Mouse (Mus musculus): Measurements from ENCODE around the gene Abcf1. TPM values are rescaled to one million over a fixed set of nuclear protein-coding genes. Genes with fewer than 3 reads are reported as not detected.
"Not testable (repeated sequence)": the region's sequence is repeated elsewhere in the genome, so short reads cannot be mapped to it uniquely, and the experiment has no call there.

The Abcf1 gene
- 100 to 1,000 TPM in 1 of 2 experiments, 10 to 100 TPM in 1; 99.6 to 137 TPM for polyA plus RNA-seq (2017; shearing (Covaris generic))

DNA sequence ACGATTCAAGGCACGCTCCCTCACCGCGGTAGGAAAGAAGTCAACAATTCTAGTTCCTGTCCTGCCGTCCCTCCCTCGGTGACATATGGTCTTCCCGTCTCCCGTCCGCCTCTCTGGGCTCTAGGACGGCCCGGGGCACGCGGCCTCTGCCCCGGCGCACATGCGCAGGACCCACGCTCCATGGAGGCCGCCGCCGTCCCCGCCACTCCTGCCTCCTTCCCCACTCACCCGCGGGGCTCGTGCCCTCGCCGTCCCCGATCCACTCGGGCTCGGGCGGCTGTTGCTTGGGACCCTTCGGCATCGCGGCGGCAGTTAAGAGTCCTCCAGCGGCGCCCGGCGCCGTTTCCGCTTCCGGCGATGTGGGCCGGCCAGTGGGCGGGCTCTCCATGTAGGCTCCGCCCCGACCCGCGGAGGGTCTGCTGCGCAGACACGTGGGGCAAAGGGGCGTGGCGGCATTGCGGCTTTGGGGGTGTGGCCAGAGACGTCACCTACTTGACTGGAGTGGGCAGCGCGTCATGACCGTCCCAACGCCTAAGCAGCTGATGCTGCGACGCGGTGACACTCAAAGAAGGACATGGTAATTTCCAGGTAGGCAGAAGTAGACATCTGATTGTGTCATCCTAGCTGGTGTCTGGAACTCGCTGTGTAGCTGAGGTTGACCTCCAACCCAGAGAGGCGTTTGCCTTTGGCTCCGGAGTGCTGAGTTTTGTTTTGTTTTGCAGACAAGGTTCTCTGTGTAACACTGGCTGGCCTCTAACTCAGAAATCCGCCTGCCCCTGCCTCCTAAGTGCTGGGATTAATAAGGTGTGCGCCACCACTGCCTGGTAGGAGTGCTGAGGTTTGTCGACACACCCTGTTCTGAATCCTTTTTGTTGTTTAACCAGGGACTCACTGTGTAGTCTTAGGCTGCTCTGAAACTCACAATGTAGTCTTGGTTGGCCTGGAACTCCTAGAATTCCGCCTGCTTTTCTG is at the start of gene Abcf1:
Gene Abcf1, minus strand, starts transcription at position 344 of the 972 bp plus-strand sequence.
- peak; percentile 92 for ATAC-seq

DNA sequence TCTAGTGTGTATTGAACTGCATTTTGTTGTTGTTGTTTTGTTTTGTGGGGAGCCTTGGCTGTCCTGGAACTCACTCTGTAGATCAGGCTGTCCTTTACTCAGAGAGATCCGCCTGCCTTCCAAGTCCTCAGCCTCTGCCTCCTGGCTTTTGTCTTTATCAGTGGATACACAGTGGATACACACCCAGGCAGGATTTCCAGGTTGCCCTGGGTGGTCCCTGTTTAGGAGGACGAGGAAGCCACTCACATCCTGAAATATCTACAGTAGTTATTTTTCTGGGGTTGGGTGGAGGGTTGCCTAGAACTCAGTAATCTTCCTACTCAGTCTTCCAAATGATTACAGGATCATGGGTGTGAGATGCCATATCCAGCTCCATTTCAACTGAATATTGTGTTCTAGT is 49.4 kb upstream of the Abcf1 start:
- no peak for ATAC-seq

DNA sequence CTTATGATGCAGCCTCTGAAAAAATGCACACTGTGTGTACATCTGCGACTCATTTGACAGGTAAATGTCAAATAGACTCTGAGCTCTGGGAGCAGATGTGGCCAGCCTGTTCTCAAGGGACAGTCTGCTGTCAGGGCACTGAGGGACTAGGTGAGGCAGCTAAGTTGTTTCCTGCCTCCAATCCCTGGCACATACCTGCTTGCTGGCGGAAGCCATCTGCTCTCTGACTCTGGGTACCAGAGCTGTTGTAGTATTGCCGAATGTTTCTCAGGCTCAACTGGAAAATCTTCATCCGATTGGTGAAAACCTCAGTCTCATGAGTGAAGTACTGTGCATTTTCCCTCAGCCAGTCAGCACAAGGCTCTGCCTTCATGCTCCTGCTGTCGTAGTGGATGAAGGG is 47.5 kb upstream of the Abcf1 start:
- ATAC-seq, result no peak

DNA sequence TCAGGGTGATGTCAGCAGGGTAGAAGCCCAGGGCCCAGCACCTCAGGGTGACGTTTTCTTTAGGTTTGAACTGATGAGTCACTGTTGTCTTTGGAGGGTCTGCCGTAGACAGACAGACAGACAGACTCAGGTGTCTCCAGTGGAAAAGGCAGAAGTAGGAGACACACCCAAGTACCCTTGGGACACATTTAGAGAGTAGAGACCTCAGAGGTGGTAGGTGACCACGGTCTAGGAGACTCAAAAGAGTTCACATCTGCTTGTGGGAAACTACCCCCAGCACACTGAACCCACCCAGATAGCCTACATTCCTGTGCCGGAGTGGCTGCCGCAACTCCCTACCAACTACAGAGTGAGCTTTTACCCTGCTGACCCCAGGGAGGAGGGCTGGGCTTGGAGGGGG is 45.4 kb upstream of the Abcf1 start:
- no peak for ATAC-seq

DNA sequence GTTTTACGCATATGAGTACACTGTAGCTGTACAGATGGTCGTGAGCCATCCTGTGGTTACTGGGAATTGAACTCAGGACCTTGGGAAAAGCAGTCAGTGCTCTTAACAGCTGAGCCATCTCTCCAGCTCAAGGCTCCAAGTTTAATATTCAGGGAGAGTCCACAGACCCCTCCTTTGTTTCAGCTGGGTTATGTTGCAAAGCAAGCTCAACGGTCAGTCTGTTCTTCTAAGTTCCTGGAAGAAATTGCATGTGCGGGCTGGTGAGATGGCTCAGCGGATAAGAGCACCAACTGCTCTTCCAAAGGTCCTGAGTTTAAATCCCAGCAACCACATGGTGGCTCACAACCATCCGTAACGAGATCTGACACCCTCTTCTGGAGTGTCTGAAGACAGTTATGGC is 34.8 kb upstream of the Abcf1 start:
- ATAC-seq, result not testable (repeated sequence)

DNA sequence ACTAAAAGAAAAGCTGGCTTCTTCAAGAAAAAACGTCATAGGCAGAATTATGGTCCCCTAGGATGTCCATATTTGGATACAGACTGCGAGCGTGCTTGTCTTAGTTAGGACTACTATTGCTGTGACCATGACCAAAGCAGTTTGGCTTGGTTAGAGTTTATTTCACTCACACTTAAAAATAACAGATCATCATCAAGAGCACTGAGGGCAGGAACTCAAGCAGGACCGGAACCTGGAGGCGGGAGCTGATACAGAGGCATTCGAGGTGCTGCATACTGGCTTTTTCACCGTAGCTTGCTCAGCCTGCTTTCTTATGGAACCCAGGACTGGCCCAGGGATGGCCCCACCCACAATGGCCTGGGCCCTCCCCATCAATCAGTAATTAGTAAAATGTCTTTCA is 33.8 kb upstream of the Abcf1 start:
- no peak for ATAC-seq

DNA sequence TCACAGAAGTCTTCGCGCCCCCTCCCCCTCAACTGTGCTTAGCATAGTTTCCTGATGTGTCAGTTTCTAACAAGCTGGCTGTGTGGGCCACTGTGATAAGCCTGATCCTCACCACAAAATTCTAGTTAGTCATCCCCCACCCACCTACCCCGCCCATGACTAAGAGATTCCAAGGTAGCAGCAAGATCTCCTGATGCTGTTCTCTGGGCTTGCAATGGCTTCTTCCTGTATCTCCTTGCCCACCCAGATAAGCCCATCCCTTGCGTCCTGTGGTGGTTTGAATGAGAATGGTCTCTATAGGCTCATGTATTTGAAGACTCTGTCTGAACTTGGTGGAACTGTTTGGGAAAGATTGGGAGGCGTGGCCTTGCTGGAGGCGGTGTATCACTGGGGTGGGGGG is 32.4 kb upstream of the Abcf1 start:
- ATAC-seq, result no peak

DNA sequence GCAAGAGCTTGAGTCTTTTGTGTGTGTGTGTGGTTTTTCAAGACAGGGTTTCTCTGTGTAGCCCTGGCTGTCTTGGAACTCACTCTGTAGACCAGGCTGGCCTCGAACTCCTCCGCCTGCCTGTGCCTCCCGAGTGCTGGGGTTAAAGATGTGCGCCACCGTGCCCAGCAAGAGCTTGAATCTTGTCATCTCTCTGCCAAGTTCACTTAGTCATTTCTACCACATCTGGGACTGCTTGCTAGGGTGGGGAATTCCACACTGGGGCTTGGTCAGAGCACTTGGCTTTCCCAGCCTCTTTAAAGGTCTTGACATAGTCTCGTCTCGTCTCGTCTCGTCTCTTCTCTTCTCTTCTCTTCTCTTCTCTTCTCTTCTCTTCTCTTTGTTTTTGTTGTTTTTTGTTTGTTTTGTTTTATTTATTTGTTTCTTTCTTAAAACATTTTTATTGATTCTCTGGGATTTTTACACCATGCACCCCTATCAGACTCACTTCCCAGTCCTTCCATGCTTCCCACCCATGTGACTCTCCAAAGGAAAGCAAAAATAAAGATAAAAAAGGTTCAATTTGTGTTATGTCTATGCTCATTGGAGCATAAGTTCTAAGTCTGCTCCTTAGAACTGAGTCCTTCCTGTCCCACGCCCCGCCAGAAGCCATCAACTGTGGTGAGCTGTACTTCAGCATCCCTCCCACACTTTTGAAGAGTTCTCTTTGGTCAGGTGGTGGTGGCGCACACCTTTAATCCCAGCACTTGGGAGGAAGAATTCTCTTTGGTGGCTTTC is 31.7 kb upstream of the Abcf1 start:
- peak; percentile 26 for ATAC-seq

DNA sequence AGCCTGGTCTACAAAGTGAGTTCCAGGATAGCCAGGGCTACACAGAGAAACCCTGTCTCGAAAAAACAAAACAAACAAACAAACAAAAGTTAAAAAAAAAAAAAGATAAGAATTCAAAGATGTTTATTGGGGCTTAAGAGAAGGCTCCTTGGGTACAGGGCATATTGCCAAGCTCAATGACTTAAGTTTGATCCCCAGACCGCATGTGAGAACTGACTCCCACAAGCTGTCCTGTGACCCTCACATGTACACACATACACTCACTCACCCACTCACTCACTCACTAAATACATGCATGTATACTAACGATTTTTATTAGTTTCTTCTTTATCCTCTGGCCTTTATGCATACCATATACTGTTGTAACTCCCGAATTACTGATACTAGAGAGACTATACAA is 30.8 kb upstream of the Abcf1 start:
- no peak for ATAC-seq

DNA sequence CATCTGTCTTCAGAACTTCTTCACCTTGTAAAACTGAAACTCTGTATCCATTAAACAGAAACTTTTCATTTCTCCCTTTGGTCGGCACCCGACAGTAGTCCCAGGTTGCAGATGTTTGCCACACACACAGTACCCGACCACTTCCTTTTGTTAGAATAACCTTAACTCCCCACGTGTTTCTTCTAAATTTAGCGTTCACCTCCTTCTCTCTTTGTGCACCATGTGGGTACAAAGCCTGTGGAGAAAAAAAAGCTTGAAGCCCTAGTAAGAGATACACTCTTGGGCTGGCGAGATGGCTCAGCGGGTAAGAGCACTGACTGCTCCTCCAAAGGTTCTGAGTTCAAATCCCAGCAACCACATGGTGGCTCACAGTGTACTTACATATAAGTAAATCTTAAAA is 29.8 kb upstream of the Abcf1 start:
- peak; percentile 53 for ATAC-seq

DNA sequence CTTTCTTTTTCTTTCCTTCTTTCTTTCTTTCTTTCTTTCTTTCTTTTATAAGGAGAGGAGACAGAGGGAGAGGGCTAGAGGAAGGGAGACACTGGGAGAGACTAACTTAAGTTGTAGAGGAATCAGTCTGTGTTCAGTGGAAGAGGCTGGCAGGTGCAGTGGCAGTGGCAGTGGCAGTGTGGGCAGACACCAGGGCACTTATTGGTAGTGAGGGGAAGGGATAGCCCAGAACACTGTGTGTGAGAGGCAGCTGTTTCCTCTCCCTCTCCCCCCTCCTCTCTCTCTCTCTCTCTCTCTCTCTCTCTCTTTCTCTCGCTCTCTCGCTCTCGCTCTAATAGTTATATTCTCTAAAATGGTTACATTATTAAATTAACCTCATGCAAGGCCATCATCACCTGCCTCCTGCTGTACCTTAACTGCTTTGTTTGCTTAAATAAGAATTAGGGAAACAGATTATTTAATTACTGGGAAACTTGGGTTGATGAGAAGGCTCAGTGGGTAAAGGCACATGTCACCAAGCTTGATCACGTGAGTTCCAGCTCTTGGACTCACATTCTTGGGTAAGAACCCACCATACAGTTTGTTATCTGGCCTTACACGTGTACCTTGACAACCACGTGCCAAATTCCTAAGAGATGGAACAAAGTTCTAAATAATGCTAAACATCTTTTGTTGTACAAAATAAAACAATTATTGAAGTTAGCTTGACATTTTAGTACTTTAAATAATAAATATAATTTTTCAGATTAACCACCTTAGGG is 29.2 kb upstream of the Abcf1 start:
- no peak for ATAC-seq

DNA sequence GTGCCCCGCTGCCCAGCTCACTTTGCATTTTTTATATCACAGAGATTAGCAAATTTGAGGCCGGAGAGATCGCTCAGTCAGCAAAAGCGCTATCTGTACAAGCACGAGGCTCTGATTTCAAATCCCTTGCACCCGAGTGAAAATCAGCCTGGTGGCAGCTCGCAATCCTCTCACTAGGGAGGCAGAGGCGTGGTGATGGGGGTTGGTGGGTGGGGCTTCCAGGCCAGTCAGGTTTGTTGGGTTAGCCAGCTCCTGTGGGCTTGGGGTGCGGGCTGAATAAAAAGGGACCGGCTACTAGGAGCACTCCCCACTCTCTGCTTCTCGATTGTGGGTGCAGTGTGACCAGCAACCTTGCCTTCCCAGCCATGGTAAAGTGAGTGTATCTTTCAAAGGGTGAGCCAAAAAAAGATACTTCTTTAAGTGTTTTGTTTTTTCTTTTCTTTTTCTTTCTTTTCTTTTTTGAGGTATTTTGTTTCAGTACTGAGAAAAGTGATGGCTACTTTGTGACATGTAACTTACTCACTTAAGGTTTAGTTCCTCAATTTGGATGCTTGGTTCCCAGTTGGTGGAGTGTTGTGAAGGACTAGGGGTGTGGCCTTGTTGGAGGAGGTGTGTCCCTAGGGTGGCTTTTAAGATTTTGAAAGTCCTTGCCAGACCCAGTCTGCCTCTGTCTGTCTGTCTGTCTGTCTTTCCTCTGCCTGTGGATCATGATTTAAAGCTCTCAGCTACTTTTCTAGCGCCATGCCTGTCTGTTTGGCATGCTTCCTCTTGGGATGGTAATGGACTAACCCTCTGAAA is 28.4 kb upstream of the Abcf1 start:
- ATAC-seq, result no peak

DNA sequence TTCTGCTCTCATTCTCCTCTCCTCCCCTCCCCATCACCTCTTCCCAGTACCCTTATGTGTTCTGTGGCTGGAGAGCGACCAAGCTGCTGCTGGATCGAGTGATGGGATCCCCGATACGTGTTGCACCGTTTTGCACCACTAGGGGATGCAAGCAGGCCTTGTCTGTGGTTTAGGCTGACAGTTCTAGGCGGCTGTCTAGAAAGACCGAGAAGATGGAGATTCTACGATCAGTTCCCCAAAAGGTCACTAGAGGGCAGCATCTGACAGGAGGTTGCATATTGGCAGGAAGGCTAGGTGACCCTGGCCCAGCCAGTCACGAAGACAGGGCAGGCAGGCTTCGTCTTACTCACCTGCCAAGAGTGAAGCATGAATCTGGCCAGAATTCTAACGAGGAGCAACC is 27.4 kb upstream of the Abcf1 start:
- peak; percentile 49 for ATAC-seq

DNA sequence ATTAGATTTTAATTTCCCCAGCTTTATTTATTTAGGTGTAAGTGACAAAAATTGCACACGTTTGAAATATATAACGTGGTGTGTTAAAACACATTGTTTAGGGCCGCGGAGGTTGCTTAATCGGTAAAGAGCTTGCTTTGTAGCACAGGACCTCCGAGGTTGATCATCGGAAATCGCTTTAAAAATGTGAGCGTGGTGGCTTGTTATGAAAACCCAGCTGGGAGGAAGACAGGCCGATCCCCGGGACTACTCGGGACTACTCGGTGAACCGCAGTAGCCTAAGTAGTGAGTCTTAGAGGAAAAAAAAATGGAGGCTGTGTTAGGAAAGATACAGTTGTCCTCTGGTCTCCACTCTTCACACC is 25.3 kb upstream of the Abcf1 start:
- no peak for ATAC-seq

DNA sequence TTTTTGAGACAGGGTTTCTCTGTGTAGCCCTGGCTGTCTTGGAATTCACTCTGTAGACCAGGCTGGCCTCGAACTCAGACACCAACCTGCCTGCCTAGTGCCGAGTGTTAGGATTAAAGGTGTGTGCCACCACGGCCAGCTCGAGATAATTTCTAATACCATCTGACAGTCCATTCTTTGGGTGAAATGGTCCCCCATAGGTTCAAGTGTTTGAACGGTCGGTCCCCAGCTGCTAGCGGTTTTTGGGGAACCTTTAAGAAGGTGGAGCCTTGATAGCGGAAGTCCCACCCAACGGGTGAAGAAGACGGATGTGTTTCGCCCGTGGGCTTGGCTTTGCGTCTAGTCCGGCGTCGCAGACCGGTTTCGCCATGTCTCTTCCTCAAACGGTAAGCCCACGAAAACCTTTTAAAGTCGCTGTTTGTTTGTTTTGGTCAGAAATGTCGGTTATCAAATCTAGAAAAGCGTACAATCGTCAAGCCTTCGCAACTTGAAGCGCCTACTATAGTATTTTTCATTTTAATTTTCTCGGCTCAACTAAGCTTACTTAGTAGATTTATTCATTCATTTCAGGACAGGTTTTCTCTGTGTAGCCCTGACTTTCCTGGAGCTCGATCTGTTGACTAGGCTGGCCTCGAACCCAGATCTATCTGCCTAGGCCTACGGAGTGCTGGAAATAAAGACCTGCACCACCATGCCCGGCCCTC is 24.8 kb upstream of the Abcf1 start:
- ATAC-seq, result no peak

DNA sequence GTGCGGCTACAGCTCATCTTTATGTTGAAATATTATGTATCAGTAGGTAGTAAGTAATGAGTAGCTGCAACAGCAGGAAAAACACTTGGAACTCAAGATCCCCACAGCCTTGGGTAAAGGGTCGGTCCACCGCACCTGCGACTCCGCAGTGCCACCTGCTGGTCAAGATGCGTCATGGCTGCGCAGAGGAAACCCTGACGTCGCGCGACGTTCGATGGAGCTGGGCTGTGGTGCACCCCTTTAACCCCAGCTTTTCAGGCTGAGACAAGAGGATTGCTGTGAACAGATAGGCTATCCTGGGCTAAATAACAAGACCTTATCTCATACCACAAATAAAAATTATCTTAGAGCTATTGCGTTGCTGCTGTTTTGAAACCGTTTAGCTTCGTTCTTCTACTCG is 24.1 kb upstream of the Abcf1 start:
- ATAC-seq, result peak; percentile 61

DNA sequence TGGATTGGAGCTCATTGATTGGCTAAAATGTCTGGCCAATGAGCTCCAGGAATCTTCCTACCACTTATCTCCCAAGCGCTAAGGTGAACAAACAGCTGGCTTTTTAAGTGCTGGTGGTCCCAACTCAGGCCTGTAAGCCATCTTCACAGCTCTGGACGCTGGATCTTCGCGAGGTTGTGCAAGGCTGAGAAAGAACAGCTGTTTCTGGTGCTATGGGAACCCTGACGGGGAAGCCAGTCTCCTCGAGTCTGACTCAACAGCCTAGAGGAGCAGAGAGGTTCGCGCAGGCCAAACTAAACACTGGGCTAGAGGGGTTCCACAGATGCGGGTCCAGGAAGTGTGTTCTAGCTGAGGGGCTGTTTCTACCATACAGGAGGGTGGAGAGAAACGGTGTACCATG is 22.2 kb upstream of the Abcf1 start:
- ATAC-seq, result no peak

DNA sequence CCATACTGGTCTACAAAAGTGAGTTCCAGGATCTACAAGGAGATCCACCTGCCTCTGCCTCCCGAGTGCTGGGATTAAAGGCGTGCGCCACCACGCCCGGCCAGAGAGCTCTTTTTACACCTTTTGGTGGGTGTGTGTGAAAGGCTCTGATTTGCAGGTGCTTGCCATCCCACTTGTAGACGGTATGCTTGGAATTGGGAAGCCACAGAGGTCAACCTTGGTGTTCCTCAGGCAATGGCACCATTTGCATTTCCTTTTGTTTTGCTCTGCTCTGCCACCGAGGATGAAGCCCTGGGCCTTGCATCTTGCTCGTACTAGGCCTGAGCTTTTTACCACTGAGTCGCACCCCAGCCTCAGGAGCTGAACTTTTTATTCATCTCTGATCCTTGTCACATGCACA is 12.2 kb upstream of the Abcf1 start:
- ATAC-seq, result no peak

DNA sequence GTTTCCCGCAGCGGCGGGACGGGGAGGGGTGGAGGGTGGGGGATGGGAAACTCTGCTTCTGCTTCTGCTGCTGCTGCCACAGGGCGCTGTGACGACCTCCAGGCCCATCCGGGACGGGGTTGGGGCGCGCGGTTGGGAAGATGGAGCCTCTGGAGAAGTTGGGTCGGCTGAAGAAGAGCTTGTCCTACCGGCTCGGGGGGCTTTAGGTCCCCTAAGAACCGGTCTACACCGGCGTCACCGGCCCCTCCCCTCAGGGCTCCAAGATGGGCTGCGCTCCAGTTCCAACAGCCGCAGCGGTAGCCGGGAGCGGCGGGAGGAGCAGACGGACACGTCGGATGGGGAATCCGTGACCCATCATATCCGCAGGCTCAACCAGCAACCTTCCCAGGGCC is 10.8 kb upstream of the Abcf1 start:
- ATAC-seq, result no peak

DNA sequence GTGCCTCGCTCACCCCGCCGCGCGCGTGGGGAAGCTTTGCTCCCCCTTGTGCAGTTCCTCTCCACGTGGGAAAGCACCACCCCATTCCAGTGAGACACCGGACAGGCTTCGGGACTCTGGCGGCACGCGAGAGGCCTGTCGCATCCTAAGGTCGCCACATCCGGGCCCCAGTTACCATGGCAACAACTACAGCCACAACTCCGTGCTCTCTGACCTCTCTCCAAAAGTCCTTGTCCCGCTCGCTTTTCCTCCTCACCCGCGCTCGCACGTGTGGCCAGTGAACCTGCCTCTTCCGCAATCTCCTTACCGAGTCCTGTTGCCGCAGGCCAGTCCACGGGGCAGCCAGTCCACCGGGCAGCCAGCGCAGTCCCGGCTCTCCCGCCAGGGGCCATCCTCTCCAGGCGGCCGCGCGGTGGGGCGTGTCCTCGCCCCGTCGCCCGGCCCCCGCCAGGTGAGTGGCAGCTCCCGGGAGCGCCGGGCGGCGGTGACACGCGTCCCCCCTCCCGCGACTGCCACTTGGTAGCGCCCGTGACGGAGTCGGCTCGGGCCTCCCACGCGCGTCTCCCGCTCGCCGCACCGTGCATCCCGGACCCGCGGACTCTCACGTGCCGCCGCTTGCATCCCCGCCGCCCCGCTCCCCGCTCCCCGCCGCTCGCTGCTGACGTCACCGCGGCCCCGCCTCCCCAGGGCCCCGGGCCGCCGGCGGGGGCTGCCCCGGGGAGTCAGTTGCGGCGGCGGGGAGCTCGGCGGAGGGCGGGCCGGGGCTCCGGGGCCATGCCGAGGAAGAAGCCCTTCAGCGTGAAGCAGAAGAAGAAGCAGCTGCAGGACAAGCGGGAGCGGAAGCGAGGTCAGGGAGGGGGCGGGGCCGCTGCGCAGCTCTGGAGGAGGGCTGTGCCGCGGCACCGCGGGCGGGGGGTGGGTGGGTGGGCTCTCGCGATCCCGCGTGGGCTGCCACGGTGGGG is 10.1 kb upstream of the Abcf1 start, which contains the start of the genes Gnl1 and Prr3:
Gene Gnl1, plus strand, starts transcription at position 451 of the 962 bp plus-strand sequence.
Gene Prr3, minus strand, starts transcription at position 836 of the 962 bp plus-strand sequence.
- peak; percentile 71 for ATAC-seq
